Mouse (Mus musculus) bone marrow, adult 2 months (tissue): ENCODE data around the gene Myof. TPM values are rescaled to one million over a fixed set of nuclear protein-coding genes. Genes with fewer than 3 reads are reported as not detected.

ENCODE experiments used
- H3K27ac ChIP-seq: fragments of 200-500 bp; 2 replicates; pipeline ENCODE4 v1.5.1; 2012; ENCODE audit warnings: low read depth, mild to moderate bottlenecking, control low read depth, inconsistent platforms, low read length; ENCODE audit not compliant: control insufficient read depth, poor library complexity, insufficient read depth
- H3K4me1 ChIP-seq: fragments of 200-500 bp; 2 replicates; pipeline ENCODE4 v1.6.1; 2011; ENCODE audit warnings: low read length; ENCODE audit not compliant: control insufficient read depth, insufficient read depth
- H3K4me3 ChIP-seq: fragments of 200-500 bp; replicated peaks from 2 replicates; pipeline ENCODE3; 2011; ENCODE audit warnings: mild to moderate bottlenecking, low read depth, low read length, control low read depth; ENCODE audit not compliant: control insufficient read depth
- CTCF ChIP-seq: fragments of 200-500 bp; IDR thresholded peaks from 2 replicates; pipeline ENCODE4 v1.5.1; 2011; ENCODE audit warnings: low read length, control low read depth; ENCODE audit not compliant: control insufficient read depth, insufficient read depth
- POLR2A ChIP-seq: fragments of 200-500 bp; IDR thresholded peaks from 2 replicates; pipeline ENCODE4 v1.6.1; 2011; ENCODE audit warnings: low read depth, mild to moderate bottlenecking, control low read depth, low read length, borderline replicate concordance; ENCODE audit not compliant: control insufficient read depth
- WGBS: fragments of 180-500 bp; shearing (Covaris S2); methylation state at CpG from one replicate; pipeline ENCODE4 v1.1.7; 2018; 5-methylcytosine and 5-hydroxymethylcytosine counted together
- polyA plus RNA-seq: library from polyadenylated mRNA; stranded (reverse); fragments of >200 nt; gene quantifications from 2 replicates; pipeline ENCODE4 v1.2.4, GENCODE M21; 2011; ENCODE audit warnings: low replicate concordance; ENCODE audit not compliant: missing spikeins, insufficient read depth, insufficient read length

Myof gene
- polyA plus RNA-seq, 1 experiment, result 12.4 TPM

- TF ChIP-seq POLR2A (no peak), CTCF (no peak)
- H3K4me1 ChIP-seq, result no peaks in the 10 kb centered on the region
- H3K4me3 ChIP-seq, result no peak overlapping the region
- 59% methylated on average over 20 of the region's 20 CpGs for WGBS
- no peak overlapping the region for H3K27ac ChIP-seq
Observed at GRCm38 (mm10) chr19:37877511-37878167, 165.7 kb downstream of the Myof start.

GRCm38 (mm10) chr19:37876605-37877245, 166.7 kb downstream of the Myof start:
- WGBS, result 11% methylated on average over 6 of the region's 6 CpGs
- TF ChIP-seq POLR2A (no peak), CTCF (no peak)
- no peak overlapping the region for H3K27ac ChIP-seq

DNA sequence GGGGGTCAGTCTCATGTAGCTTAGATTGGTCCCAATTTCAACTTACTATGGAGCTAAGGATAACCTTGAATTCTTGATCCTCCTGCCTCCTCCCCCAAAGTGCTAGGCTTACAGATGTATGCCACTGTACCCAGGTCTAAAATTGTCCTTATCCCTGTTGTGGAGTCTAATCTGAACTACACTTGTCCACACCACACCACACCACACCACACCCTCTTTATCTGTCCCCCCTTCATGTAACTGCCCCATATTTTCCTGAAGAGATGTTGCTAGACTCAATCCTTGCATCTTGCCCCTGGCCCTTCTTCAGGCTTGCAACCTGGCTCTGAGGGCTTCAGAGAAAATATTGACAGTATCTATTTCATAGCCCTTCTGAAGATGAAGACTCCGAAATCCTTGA, 169.9 kb downstream of the Myof start:
- Histone ChIP-seq H3K27ac (no peak overlapping the region), H3K4me3 (no peak overlapping the region), H3K4me1 (no peaks in the 10 kb centered on the region)
- TF ChIP-seq POLR2A, result no peak
- no peak for TF ChIP-seq CTCF
- 81% methylated on average over 1 of the region's 1 CpGs for WGBS

More at GRCm38 (mm10) chr19:37876605-37877245, 166.7 kb downstream of the Myof start:
- Histone ChIP-seq H3K4me1 (no peaks in the 10 kb centered on the region), H3K4me3 (no peak overlapping the region)

DNA sequence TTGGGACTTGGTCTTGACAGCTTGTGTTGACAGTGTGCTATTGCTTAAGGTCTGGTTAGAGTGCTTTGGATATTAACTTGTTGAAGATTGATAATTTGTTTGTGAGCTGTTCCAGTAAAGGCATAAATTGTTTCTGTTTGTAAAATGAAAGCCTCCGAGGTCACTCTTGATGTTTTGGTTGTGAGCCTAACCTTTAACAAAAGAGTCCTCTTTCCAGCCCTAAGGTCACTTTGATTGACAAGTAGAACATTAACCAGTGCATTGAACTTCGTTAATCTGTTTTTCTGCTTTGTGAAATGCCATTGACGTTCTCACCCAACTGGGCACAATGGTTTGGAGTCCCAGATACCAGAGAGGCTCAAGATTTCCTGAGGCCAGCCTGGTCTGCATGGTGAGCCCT, 175.8 kb downstream of the Myof start:
- TF ChIP-seq POLR2A (no peak), CTCF (no peak)
- no peaks in the 10 kb centered on the region for H3K4me1 ChIP-seq
- 87% methylated on average over 3 of the region's 3 CpGs for WGBS
- H3K4me3 ChIP-seq, result no peak overlapping the region
- H3K27ac ChIP-seq, result no peak overlapping the region

DNA sequence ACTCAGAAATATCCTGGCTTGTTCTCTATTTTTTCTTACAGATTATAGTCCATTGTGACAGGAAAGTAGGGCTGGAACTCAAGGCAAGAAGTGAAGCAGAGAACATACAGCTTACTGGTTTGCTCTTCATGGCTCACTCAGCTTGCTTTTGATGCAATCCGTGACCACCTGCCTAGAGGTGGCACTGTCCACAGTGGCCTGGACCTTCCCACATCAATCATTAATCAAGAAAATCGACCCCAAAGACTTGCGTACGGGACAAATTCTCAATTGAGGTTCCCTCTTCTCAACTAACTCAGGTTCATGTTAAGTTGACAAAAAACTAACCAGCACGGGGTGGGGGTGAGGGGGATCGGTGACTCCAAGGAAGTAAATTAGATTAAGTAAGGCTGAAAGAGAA, 176.4 kb downstream of the Myof start:
- WGBS, result 86% methylated on average over 6 of the region's 6 CpGs
- no peak for TF ChIP-seq CTCF
- no peak for TF ChIP-seq POLR2A
- Histone ChIP-seq H3K4me1 (no peaks in the 10 kb centered on the region), H3K4me3 (no peak overlapping the region), H3K27ac (no peak overlapping the region)

- no peak overlapping the region for H3K4me3 ChIP-seq
- TF ChIP-seq POLR2A (no peak), CTCF (no peak)
- H3K27ac ChIP-seq, result no peak overlapping the region
- 88% methylated on average over 1 of the region's 1 CpGs for WGBS
- H3K4me1 ChIP-seq, result no peaks in the 10 kb centered on the region
Observed at GRCm38 (mm10) chr19:37861171-37861570, 182.2 kb downstream of the Myof start.

GRCm38 (mm10) chr19:37860267-37860666, 183.1 kb downstream of the Myof start:
- Histone ChIP-seq H3K4me3 (no peak overlapping the region), H3K27ac (no peak overlapping the region), H3K4me1 (no peaks in the 10 kb centered on the region)
- WGBS, result 87% methylated on average over 1 of the region's 1 CpGs
- TF ChIP-seq CTCF, result no peak

- Histone ChIP-seq H3K4me3 (no peak overlapping the region), H3K4me1 (no peaks in the 10 kb centered on the region), H3K27ac (no peak overlapping the region)
- TF ChIP-seq POLR2A (no peak), CTCF (no peak)
- 65% methylated on average over 7 of the region's 7 CpGs for WGBS
Observed at GRCm38 (mm10) chr19:37858406-37859081, 184.8 kb downstream of the Myof start.
